Mouse (Mus musculus) ES-E14 (cell line): ENCODE data around the gene Nek1. TPM values are rescaled to one million over a fixed set of nuclear protein-coding genes. Genes with fewer than 3 reads are reported as not detected.

Source experiments
- DNase-seq: peaks from one replicate; pipeline ENCODE4 v3.0.0-alpha.2; 2013; ENCODE audit warnings: low read depth, low spot score
- H3K27ac ChIP-seq: 2 replicates; pipeline ENCODE4 v1.5.1; 2012; ENCODE audit warnings: low read depth, mild to moderate bottlenecking, low read length, moderate library complexity, mixed read lengths; ENCODE audit not compliant: poor library complexity, insufficient read depth, severe bottlenecking
- H3K36me3 ChIP-seq: 2 replicates; pipeline ENCODE4 v1.6.1; 2012; ENCODE audit warnings: mild to moderate bottlenecking, low read length, moderate library complexity, mixed read lengths; ENCODE audit not compliant: control insufficient read depth, poor library complexity, insufficient read depth, severe bottlenecking
- H3K4me1 ChIP-seq, 2 experiments: fragments of 150-350 bp in 1 of 2; sonication (generic) in 1 of 2; 2 replicates each; pipeline ENCODE4 v1.6.1; 2012; ENCODE audit warnings: low read length in 2 of 2, mild to moderate bottlenecking in 1 of 2, mixed read lengths in 1 of 2; ENCODE audit not compliant: control insufficient read depth in 2 of 2, insufficient read depth in 2 of 2, poor library complexity in 1 of 2
- H3K4me3 ChIP-seq, 2 experiments: fragments of 150-350 bp in 1 of 2; sonication (generic) in 1 of 2; 2 replicates each; pipeline ENCODE4 v1.5.1; 2012; ENCODE audit warnings: low read length in 2 of 2, low read depth in 1 of 2, mild to moderate bottlenecking in 1 of 2, mixed read lengths in 1 of 2; ENCODE audit not compliant: insufficient read depth in 1 of 2, poor library complexity in 1 of 2, severe bottlenecking in 1 of 2
- H3K9ac ChIP-seq: 2 replicates; pipeline ENCODE4 v1.6.1; 2012; ENCODE audit warnings: low read depth, mild to moderate bottlenecking, low read length, mixed read lengths; ENCODE audit not compliant: poor library complexity, insufficient read depth, severe bottlenecking
- H3K9me3 ChIP-seq: fragments of 150-350 bp; sonication (generic); 2 replicates; pipeline ENCODE4 v1.6.1; 2012; ENCODE audit warnings: low read depth, mild to moderate bottlenecking, low read length; ENCODE audit not compliant: control insufficient read depth, insufficient read depth
- CHD2 ChIP-seq: IDR thresholded peaks from 2 replicates; pipeline ENCODE4 v1.6.1; 2014; ENCODE audit warnings: mild to moderate bottlenecking, low read depth, low read length, inconsistent platforms
- HCFC1 ChIP-seq: IDR thresholded peaks from 2 replicates; pipeline ENCODE4 v1.6.1; 2012; ENCODE audit warnings: low read length, inconsistent platforms, borderline replicate concordance; ENCODE audit not compliant: insufficient read depth
- MAFK ChIP-seq: IDR thresholded peaks from 2 replicates; pipeline ENCODE4 v1.6.1; 2014; ENCODE audit warnings: mild to moderate bottlenecking, low read depth, low read length, inconsistent platforms; ENCODE audit not compliant: insufficient read depth
- ZC3H11A ChIP-seq: IDR thresholded peaks from 2 replicates; pipeline ENCODE4 v1.6.1; 2012; ENCODE audit warnings: low read depth, mild to moderate bottlenecking, inconsistent platforms, low read length, borderline replicate concordance
- ZNF384 ChIP-seq: IDR thresholded peaks from 2 replicates; pipeline ENCODE4 v1.6.1; 2012; ENCODE audit warnings: low read depth, low read length, inconsistent platforms
- in situ Hi-C, 2 experiments: fragments of 600-800 bp; cut with MboI; formaldehyde crosslinking; loops; one replicate each; pipeline ENCODE4 v1.15.1; 2025; ENCODE audit warnings: low sequenced_read_pairs in 2 of 2, inconsistent platforms in 1 of 2; ENCODE audit not compliant: unreplicated experiment in 2 of 2
- total RNA-seq: library from RNA; depleted of rRNA; stranded (reverse); fragments of 300-350 nt; gene quantifications from 2 replicates; pipeline ENCODE4 v1.2.3, GENCODE M21; 2012

Nek1 gene
- total RNA-seq, 1 experiment, result 8.9 TPM

GRCm38 (mm10) chr8:61046816-61047215, 53.8 kb downstream of the Nek1 start:
- TF ChIP-seq MAFK (no peak), HCFC1 (no peak), CHD2 (no peak), ZC3H11A (no peak), ZNF384 (no peak)
- no peaks in the 10 kb centered on the region for H3K9me3 ChIP-seq
- H3K9ac ChIP-seq, result no peak overlapping the region
- in situ Hi-C loops, result no loop called here
- DNase-seq, result no peak
- no peak overlapping the region for H3K27ac ChIP-seq
- H3K36me3 ChIP-seq, result no peaks in the 10 kb centered on the region; the same call in 1 of the 2 replicates
- H3K4me3 ChIP-seq, result no peak overlapping the region
- H3K4me1 ChIP-seq, result no peaks in the 10 kb centered on the region

- DNase-seq, result no peak
These were observed 60.0 kb downstream of the Nek1 start for GRCm38 (mm10) chr8:61053017-61053416.

GRCm38 (mm10) chr8:61054313-61054712, 61.3 kb downstream of the Nek1 start:
- H3K27ac ChIP-seq, result no peak overlapping the region
- in situ Hi-C loops, result no loop called here
- no peaks in the 10 kb centered on the region; the same call in 1 of the 2 replicates for H3K36me3 ChIP-seq
- DNase-seq, result no peak
- H3K4me3 ChIP-seq, result no peak overlapping the region
- no peaks in the 10 kb centered on the region for H3K4me1 ChIP-seq
- no peak for TF ChIP-seq ZNF384
- peak; percentile 54 for TF ChIP-seq MAFK
- H3K9me3 ChIP-seq, result no peaks in the 10 kb centered on the region
- H3K9ac ChIP-seq, result no peak overlapping the region

More at GRCm38 (mm10) chr8:61053017-61053416, 60.0 kb downstream of the Nek1 start:
- no peak for TF ChIP-seq HCFC1
- no peak for TF ChIP-seq ZNF384
- no peak for TF ChIP-seq ZC3H11A
- no peak for TF ChIP-seq MAFK
- no peak for TF ChIP-seq CHD2
- H3K4me1 ChIP-seq, result no peaks in the 10 kb centered on the region
- H3K4me3 ChIP-seq, result no peak overlapping the region
- H3K27ac ChIP-seq, result no peak overlapping the region
- H3K36me3 ChIP-seq, result no peaks in the 10 kb centered on the region; the same call in 1 of the 2 replicates
- H3K9ac ChIP-seq, result no peak overlapping the region
- no peaks in the 10 kb centered on the region for H3K9me3 ChIP-seq
- in situ Hi-C loops, result no loop called here

- H3K4me1 ChIP-seq, result no peaks in the 10 kb centered on the region
- no peaks in the 10 kb centered on the region for H3K36me3 ChIP-seq
- TF ChIP-seq CHD2, result no peak
- no peak for TF ChIP-seq ZC3H11A
- no peak for TF ChIP-seq HCFC1
- TF ChIP-seq ZNF384, result no peak
- no peak for TF ChIP-seq MAFK
- no peaks in the 10 kb centered on the region for H3K9me3 ChIP-seq
- no peak overlapping the region for H3K27ac ChIP-seq
- in situ Hi-C loops, result no loop called here
- no peak overlapping the region for H3K4me3 ChIP-seq
- DNase-seq, result no peak
- H3K9ac ChIP-seq, result no peak overlapping the region
These were observed 64.0 kb downstream of the Nek1 start for GRCm38 (mm10) chr8:61056997-61057396.

GRCm38 (mm10) chr8:61059143-61059542, 66.1 kb downstream of the Nek1 start:
- no peaks in the 10 kb centered on the region for H3K36me3 ChIP-seq
- DNase-seq, result peak; percentile 7
- TF ChIP-seq CHD2 (no peak), ZNF384 (no peak), ZC3H11A (no peak), HCFC1 (no peak), MAFK (no peak)
- no peak overlapping the region for H3K27ac ChIP-seq
- no peaks in the 10 kb centered on the region for H3K9me3 ChIP-seq
- in situ Hi-C loops, result no loop called here
- H3K9ac ChIP-seq, result no peak overlapping the region
- H3K4me3 ChIP-seq, result no peak overlapping the region
- H3K4me1 ChIP-seq, result no peaks in the 10 kb centered on the region
